Mouse (Mus musculus): ENCODE results near the gene Pdzd3. TPM values are rescaled to one million over a fixed set of nuclear protein-coding genes. Genes with fewer than 3 reads are reported as not detected.

Gene Pdzd3
- polyA plus RNA-seq, 1 experiment from 2014 or later = 0.12 TPM

- ATAC-seq (ENCODE audit: low read depth) = no peak
- no peaks in the 10 kb centered on the region for H3K4me1 ChIP-seq (ENCODE audit: control insufficient read depth, insufficient read depth, low read length)
- no peaks in the 10 kb centered on the region for H3K27me3 ChIP-seq (ENCODE audit: control insufficient read depth, insufficient read depth, low read length)
- no peaks in the 10 kb centered on the region for H3K9me3 ChIP-seq (ENCODE audit: control insufficient read depth, low read length)
- 0 out of 2 replicates have a peak overlapping the region, but pooled peaks have one; percentile 16 for H3K9ac ChIP-seq (replicated peaks; ENCODE audit: low read depth, low read length)
- no peaks in the 10 kb centered on the region for H3K36me3 ChIP-seq (ENCODE audit: control insufficient read depth, insufficient read depth, low read length)
- 51% methylated on average over 5 of the region's 5 CpGs for WGBS
- H3K4me3 ChIP-seq (ENCODE audit: low read depth, low read length) = no peak overlapping the region
- no peak overlapping the region for H3K4me2 ChIP-seq (ENCODE audit: low read depth, low read length)
- no peak overlapping the region for H3K27ac ChIP-seq (ENCODE audit: low read depth, low read length)
These were observed 10.4 kb downstream of the Pdzd3 start for GRCm38 (mm10) chr9:44240911-44241310.

DNA sequence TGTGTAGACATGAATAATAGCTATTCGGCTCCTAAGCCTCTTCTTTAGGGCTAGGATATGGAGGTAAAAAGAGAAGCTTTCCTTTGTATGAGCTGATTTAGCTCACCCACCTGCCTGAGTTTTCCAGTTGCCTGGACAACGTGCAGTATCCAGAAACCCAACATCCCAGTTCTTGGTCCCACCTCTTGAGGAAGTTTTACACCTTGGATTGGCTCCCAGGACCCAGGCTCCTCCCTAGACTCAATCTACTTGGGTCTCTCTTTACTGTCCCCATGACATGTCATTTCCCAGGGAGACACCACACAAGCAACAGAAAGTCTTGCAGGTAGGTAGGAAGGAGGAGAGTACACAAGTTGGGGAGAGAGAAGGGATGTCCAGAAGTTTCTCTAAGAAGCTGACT, 10.9 kb downstream of the Pdzd3 start, which contains the start of gene Ccdc153:
TSS of gene Ccdc153 (plus strand) at position 278 of the 400 bp plus-strand sequence.
- no peaks in the 10 kb centered on the region for H3K4me1 ChIP-seq (ENCODE audit: control insufficient read depth, insufficient read depth, low read length)
- H3K27me3 ChIP-seq (ENCODE audit: control insufficient read depth, insufficient read depth, low read length) = no peaks in the 10 kb centered on the region

DNA sequence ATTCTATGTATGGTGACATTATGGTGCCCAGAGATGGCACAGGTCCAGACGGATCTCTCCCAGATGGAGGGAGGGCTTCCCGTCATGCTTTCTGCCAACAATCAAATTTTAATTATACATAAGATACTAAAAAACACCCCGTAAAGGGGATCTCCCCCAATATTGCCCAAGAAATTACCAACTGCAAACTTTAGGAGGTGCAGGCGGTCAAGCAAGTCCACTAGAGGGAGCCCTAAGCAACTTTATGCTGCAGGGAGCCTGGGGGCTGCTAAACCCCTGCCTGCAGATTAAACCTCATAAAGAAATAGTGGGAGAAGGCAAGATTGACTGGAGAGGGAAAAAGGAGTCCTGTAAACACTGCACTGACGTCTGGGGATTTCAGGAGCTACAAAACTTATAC, 11.8 kb downstream of the Pdzd3 start:
- Histone ChIP-seq H3K4me3 (ENCODE audit: low read depth, low read length) (no peak overlapping the region), H3K36me3 (ENCODE audit: control insufficient read depth, insufficient read depth, low read length) (no peaks in the 10 kb centered on the region), H3K27ac (ENCODE audit: low read depth, low read length) (no peak overlapping the region), H3K9ac (replicated peaks; ENCODE audit: low read depth, low read length) (no peak overlapping the region), H3K4me2 (ENCODE audit: low read depth, low read length) (no peak overlapping the region), H3K27me3 (ENCODE audit: control insufficient read depth, insufficient read depth, low read length) (no peaks in the 10 kb centered on the region), H3K9me3 (ENCODE audit: control insufficient read depth, low read length) (no peaks in the 10 kb centered on the region), H3K4me1 (ENCODE audit: control insufficient read depth, insufficient read depth, low read length) (no peaks in the 10 kb centered on the region)
- WGBS = 10% methylated on average over 5 of the region's 5 CpGs
- peak; percentile 51; the same call in 1 of the 2 replicates for ATAC-seq (ENCODE audit: low read depth)

More for the DNA sequence above, 10.9 kb downstream of the Pdzd3 start, which contains the start of gene Ccdc153:
- H3K9ac ChIP-seq (replicated peaks; ENCODE audit: low read depth, low read length) = 0 out of 2 replicates have a peak within 1 kb of the TSS, but pooled peaks have one; percentile 16
- H3K36me3 ChIP-seq (ENCODE audit: control insufficient read depth, insufficient read depth, low read length) = no peaks in the 10 kb centered on the region
- H3K4me3 ChIP-seq (ENCODE audit: low read depth, low read length) = no peak within 1 kb of the TSS
- ATAC-seq (ENCODE audit: low read depth) = no peak
- 56% methylated on average over 2 of the region's 2 CpGs for WGBS
- H3K27ac ChIP-seq (ENCODE audit: low read depth, low read length) = no peak within 1 kb of the TSS
- no peak within 1 kb of the TSS for H3K4me2 ChIP-seq (ENCODE audit: low read depth, low read length)
- H3K9me3 ChIP-seq (ENCODE audit: control insufficient read depth, low read length) = no peaks in the 10 kb centered on the region

- Histone ChIP-seq H3K4me1 (ENCODE audit: control insufficient read depth, insufficient read depth, low read length) (no peaks in the 10 kb centered on the region), H3K9me3 (ENCODE audit: control insufficient read depth, low read length) (no peaks in the 10 kb centered on the region), H3K27me3 (ENCODE audit: control insufficient read depth, insufficient read depth, low read length) (no peaks in the 10 kb centered on the region), H3K4me3 (ENCODE audit: low read depth, low read length) (no peak overlapping the region), H3K4me2 (ENCODE audit: low read depth, low read length) (no peak overlapping the region), H3K27ac (ENCODE audit: low read depth, low read length) (no peak overlapping the region), H3K9ac (replicated peaks; ENCODE audit: low read depth, low read length) (no peak overlapping the region), H3K36me3 (ENCODE audit: control insufficient read depth, insufficient read depth, low read length) (no peaks in the 10 kb centered on the region)
- no peak for ATAC-seq (ENCODE audit: low read depth)
- WGBS = 80% methylated on average over 17 of the region's 17 CpGs
These were observed 12.6 kb downstream of the Pdzd3 start for GRCm38 (mm10) chr9:44238501-44239190.

DNA sequence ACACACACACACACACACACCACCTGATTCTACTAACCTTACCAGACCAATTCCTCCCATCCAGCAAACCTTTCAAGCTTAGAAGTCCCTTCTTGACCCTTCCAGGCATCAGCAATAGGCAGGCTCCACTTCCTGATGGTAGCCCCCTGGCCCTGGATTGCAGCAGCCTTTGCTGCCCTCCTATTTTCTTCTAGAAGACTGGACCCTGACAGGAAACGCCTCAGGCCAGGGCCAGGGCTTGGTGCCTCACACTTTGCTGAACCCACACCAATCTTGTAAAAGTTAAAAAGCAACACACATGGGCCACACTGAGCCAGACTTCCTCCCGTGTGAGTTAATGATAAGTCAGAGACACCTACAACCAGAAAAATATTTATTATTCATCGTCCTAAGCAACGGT, 14.1 kb downstream of the Pdzd3 start:
- no peak overlapping the region for H3K4me2 ChIP-seq (ENCODE audit: low read depth, low read length)
- no peak overlapping the region for H3K9ac ChIP-seq (replicated peaks; ENCODE audit: low read depth, low read length)
- no peak for ATAC-seq (ENCODE audit: low read depth)
- no peaks in the 10 kb centered on the region for H3K27me3 ChIP-seq (ENCODE audit: control insufficient read depth, insufficient read depth, low read length)
- H3K36me3 ChIP-seq (ENCODE audit: control insufficient read depth, insufficient read depth, low read length) = no peaks in the 10 kb centered on the region
- H3K4me3 ChIP-seq (ENCODE audit: low read depth, low read length) = no peak overlapping the region
- WGBS = 83% methylated on average over 4 of the region's 4 CpGs
- no peak overlapping the region for H3K27ac ChIP-seq (ENCODE audit: low read depth, low read length)
- H3K9me3 ChIP-seq (ENCODE audit: control insufficient read depth, low read length) = no peaks in the 10 kb centered on the region
- peaks cover 6% of the 10 kb centered on the region for H3K4me1 ChIP-seq (ENCODE audit: control insufficient read depth, insufficient read depth, low read length)

- Histone ChIP-seq H3K27ac (ENCODE audit: low read depth, low read length) (no peak overlapping the region), H3K27me3 (ENCODE audit: control insufficient read depth, insufficient read depth, low read length) (no peaks in the 10 kb centered on the region), H3K4me3 (ENCODE audit: low read depth, low read length) (no peak overlapping the region), H3K9me3 (ENCODE audit: control insufficient read depth, low read length) (no peaks in the 10 kb centered on the region), H3K9ac (replicated peaks; ENCODE audit: low read depth, low read length) (no peak overlapping the region), H3K4me2 (ENCODE audit: low read depth, low read length) (no peak overlapping the region), H3K36me3 (ENCODE audit: control insufficient read depth, insufficient read depth, low read length) (no peaks in the 10 kb centered on the region), H3K4me1 (ENCODE audit: control insufficient read depth, insufficient read depth, low read length) (peaks cover 12% of the 10 kb centered on the region)
- WGBS = 64% methylated on average over 4 of the region's 4 CpGs
- no peak for ATAC-seq (ENCODE audit: low read depth)
These were observed 14.7 kb downstream of the Pdzd3 start for GRCm38 (mm10) chr9:44236601-44237000.

DNA sequence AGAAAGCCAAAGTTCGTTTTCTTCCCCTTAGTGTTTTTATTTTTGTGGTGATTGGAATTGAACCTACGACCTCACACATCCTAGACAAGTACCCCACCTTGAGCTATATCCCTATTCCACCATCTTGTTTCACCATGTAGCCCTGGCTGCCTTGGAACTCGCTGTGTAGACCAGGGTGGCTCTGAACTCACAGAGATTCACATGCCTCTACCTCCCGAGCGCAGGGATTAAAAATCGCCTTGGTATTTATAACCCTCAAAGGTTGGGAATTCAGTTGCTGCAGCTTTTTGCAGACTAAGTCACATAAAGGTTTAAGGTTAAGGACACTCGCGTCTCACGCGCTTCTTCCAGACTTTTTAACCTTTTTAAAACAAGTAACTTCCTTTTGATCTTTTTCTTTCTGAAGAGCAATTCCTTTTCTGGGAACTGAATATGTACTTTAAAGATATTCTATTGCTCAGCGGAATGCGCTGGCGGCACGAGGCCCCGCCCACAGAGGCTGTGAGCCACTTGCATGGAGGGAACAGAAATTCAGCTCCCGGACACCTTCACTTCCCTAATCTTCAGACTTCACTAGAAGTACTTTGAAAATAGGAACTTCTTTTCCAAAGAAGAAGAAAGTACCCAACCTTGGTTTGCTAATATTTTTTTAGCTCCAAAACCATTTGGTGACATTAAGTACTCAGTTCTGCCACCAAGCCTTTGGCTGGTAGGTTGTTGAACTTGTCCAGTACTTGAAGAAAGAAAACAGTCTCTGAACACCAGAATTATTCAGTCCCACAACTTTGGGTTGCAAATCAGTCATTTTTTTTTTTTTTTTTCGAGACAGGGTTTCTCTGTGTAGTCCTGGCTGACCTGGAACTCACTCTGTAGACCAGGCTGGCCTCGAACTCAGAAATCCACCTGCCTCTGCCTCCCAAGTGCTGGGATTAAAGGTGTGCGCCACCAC, 16.5 kb downstream of the Pdzd3 start:
- H3K9ac ChIP-seq (replicated peaks; ENCODE audit: low read depth, low read length) = no peak overlapping the region
- peaks cover 13% of the 10 kb centered on the region for H3K4me1 ChIP-seq (ENCODE audit: control insufficient read depth, insufficient read depth, low read length)
- H3K4me3 ChIP-seq (ENCODE audit: low read depth, low read length) = peak overlapping the region; percentile 85
- peak overlapping the region; percentile 92; the same call in 1 of the 2 replicates for H3K27ac ChIP-seq (ENCODE audit: low read depth, low read length)
- H3K36me3 ChIP-seq (ENCODE audit: control insufficient read depth, insufficient read depth, low read length) = no peaks in the 10 kb centered on the region
- no peaks in the 10 kb centered on the region for H3K9me3 ChIP-seq (ENCODE audit: control insufficient read depth, low read length)
- 26% methylated on average over 19 of the region's 19 CpGs for WGBS
- peak; percentile 52 for ATAC-seq (ENCODE audit: low read depth)
- H3K4me2 ChIP-seq (ENCODE audit: low read depth, low read length) = peak overlapping the region; percentile 35; the same call in 1 of the 2 replicates
- H3K27me3 ChIP-seq (ENCODE audit: control insufficient read depth, insufficient read depth, low read length) = no peaks in the 10 kb centered on the region

- peak within 1 kb of the TSS; percentile 85 for H3K4me3 ChIP-seq (ENCODE audit: low read depth, low read length)
These were observed 17.3 kb downstream of the Pdzd3 start, which contains the start of gene Cbl for GRCm38 (mm10) chr9:44233802-44234478. Gene Cbl, minus strand, starts transcription at chr9:44234049.

More at GRCm38 (mm10) chr9:44233802-44234478, 17.3 kb downstream of the Pdzd3 start, which contains the start of gene Cbl:
- Histone ChIP-seq H3K4me2 (ENCODE audit: low read depth, low read length) (peak within 1 kb of the TSS; percentile 82), H3K4me1 (ENCODE audit: control insufficient read depth, insufficient read depth, low read length) (peaks cover 13% of the 10 kb centered on the region), H3K36me3 (ENCODE audit: control insufficient read depth, insufficient read depth, low read length) (no peaks in the 10 kb centered on the region), H3K9ac (replicated peaks; ENCODE audit: low read depth, low read length) (peak within 1 kb of the TSS; percentile 89), H3K27ac (ENCODE audit: low read depth, low read length) (peak within 1 kb of the TSS; percentile 92), H3K9me3 (ENCODE audit: control insufficient read depth, low read length) (no peaks in the 10 kb centered on the region), H3K27me3 (ENCODE audit: control insufficient read depth, insufficient read depth, low read length) (no peaks in the 10 kb centered on the region)
- under 1% methylated on average over 69 of the region's 76 CpGs for whole genome bisulfite sequencing
- peak; percentile 92 for ATAC-seq (ENCODE audit: low read depth)
